Mouse (Mus musculus): ENCODE results near the gene Cyp8b1. TPM values are rescaled to one million over a fixed set of nuclear protein-coding genes. Genes with fewer than 3 reads are reported as not detected.

Gene Cyp8b1
- polyA plus RNA-seq, 1 experiment, result not detected

DNA sequence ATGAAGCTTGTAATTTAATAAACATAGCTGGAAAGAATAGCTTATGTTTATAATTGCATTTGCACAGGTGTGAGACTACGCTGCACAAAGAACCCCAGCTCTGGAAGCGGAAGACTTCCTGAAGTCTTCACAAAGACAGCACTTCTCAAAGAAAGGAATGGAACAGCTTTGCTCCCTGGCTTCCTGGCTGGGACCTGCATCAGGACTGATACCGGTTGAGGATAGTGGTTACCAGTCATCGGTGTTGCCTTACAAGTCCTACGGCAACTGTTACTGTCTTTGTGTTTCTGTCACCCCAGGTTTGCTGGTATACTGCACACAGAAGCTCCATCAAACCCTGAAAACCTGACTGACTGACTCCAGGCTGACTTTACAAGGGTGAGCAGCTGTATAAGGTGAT, 46.7 kb downstream of the Cyp8b1 start:
- DNase-seq, result no peak
- WGBS, result 93% methylated on average over 5 of the region's 5 CpGs
- H3K27ac ChIP-seq (ENCODE audit: insufficient read depth, low read length), result no peak overlapping the region
- H3K4me1 ChIP-seq (ENCODE audit: control insufficient read depth, insufficient read depth, low read length), result peaks cover 4% of the 10 kb centered on the region; the same call in 1 of the 2 replicates
- TF ChIP-seq CTCF (IDR thresholded peaks at IDR 0.05; ENCODE audit: borderline replicate concordance, insufficient read depth, low read depth, low read length), result no peak
- TF ChIP-seq POLR2A (IDR thresholded peaks at IDR 0.05; ENCODE audit: borderline replicate concordance, insufficient read depth, low read length), result no peak
- H3K4me3 ChIP-seq (replicated peaks; ENCODE audit: insufficient read depth, low read depth, low read length), result no peak overlapping the region
- no peaks in the 10 kb centered on the region for H3K27me3 ChIP-seq (ENCODE audit: control insufficient read depth, insufficient read depth, low read length)

DNA sequence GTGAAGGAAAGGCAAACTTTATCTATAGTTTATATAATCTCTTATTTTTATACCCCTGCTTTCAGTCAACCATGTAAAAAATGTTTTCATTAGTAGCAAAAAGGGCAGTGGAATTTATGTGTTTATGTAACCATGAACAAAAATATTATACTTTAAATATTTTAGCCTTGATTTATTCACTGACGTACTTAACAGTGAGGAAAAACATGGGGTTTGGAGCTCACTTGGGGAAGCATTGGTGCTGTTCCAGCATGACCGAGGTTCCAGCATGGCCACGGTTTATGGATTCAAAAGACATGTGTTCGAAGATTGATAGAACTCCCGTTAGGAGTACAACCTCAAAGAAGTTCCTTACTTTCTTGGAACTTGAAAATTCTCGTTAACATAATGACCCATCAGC, 47.9 kb downstream of the Cyp8b1 start:
- Histone ChIP-seq H3K4me3 (replicated peaks; ENCODE audit: insufficient read depth, low read depth, low read length) (no peak overlapping the region), H3K27ac (ENCODE audit: insufficient read depth, low read length) (no peak overlapping the region), H3K4me1 (ENCODE audit: control insufficient read depth, insufficient read depth, low read length) (peaks cover 4% of the 10 kb centered on the region; the same call in 1 of the 2 replicates), H3K27me3 (ENCODE audit: control insufficient read depth, insufficient read depth, low read length) (no peaks in the 10 kb centered on the region)
- no peak for TF ChIP-seq POLR2A (IDR thresholded peaks at IDR 0.05; ENCODE audit: borderline replicate concordance, insufficient read depth, low read length)
- TF ChIP-seq CTCF (IDR thresholded peaks at IDR 0.05; ENCODE audit: borderline replicate concordance, insufficient read depth, low read depth, low read length), result no peak
- WGBS, result 73% methylated on average over 6 of the region's 6 CpGs
- DNase-seq, result no peak

DNA sequence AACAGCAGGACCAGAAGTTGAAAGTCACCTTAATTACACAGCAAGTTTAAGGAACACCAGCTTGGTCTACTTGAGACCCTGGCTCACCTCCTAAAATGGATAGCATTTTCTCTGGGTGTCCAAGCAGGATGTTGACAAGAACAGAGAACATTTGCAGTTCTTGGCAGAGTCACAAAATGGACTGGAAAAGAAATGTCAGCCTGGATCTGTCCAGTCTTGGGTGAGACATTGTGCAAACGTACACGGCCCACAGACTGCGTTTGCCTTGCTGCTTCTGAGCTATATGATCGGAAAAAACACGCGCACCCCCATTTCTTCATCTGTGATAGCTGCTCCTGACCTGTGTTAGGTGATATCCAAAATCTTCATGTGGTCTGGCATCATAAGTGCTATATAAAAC, 48.5 kb downstream of the Cyp8b1 start:
- no peaks in the 10 kb centered on the region for H3K27me3 ChIP-seq (ENCODE audit: control insufficient read depth, insufficient read depth, low read length)
- WGBS, result 55% methylated on average over 6 of the region's 6 CpGs
- no peak overlapping the region for H3K27ac ChIP-seq (ENCODE audit: insufficient read depth, low read length)
- DNase-seq, result no peak
- peaks cover 4% of the 10 kb centered on the region; the same call in 1 of the 2 replicates for H3K4me1 ChIP-seq (ENCODE audit: control insufficient read depth, insufficient read depth, low read length)
- no peak overlapping the region for H3K4me3 ChIP-seq (replicated peaks; ENCODE audit: insufficient read depth, low read depth, low read length)
- TF ChIP-seq POLR2A (IDR thresholded peaks at IDR 0.05; ENCODE audit: borderline replicate concordance, insufficient read depth, low read length) (no peak), CTCF (IDR thresholded peaks at IDR 0.05; ENCODE audit: borderline replicate concordance, insufficient read depth, low read depth, low read length) (no peak)

DNA sequence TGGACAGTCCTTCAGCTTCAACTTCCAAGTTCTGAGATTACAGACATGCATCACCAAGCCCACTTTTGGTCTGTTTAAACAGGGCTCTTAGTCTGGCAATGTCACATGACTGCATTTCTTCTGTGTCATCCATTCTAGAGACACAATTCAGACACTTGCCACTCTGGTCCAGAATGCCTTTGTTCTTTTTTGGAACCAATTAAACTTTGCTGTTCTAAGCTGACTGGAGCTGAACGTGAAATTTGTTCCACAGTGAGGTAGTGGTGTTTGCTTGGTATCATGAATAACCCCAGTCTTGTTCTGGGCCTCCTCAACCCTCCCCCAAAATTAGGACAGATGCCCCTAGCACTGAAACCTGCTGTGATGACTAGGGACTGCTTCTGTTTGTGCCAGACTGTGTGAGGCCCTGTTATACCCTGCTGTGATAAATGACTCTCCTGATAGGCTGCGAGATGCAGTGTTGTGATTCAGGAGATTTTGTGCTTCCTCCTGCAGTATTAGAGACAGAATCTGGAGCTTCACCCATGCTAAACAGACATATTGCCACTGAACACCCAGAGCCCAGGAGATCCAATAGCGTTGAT, 50.6 kb downstream of the Cyp8b1 start:
- Histone ChIP-seq H3K4me1 (ENCODE audit: control insufficient read depth, insufficient read depth, low read length) (peaks cover 4% of the 10 kb centered on the region; the same call in 1 of the 2 replicates), H3K27me3 (ENCODE audit: control insufficient read depth, insufficient read depth, low read length) (no peaks in the 10 kb centered on the region), H3K27ac (ENCODE audit: insufficient read depth, low read length) (no peak overlapping the region), H3K4me3 (replicated peaks; ENCODE audit: insufficient read depth, low read depth, low read length) (no peak overlapping the region)
- DNase-seq, result no peak
- TF ChIP-seq CTCF (IDR thresholded peaks at IDR 0.05; ENCODE audit: borderline replicate concordance, insufficient read depth, low read depth, low read length) (no peak), POLR2A (IDR thresholded peaks at IDR 0.05; ENCODE audit: borderline replicate concordance, insufficient read depth, low read length) (no peak)
- WGBS, result 37% methylated on average over 3 of the region's 3 CpGs

DNA sequence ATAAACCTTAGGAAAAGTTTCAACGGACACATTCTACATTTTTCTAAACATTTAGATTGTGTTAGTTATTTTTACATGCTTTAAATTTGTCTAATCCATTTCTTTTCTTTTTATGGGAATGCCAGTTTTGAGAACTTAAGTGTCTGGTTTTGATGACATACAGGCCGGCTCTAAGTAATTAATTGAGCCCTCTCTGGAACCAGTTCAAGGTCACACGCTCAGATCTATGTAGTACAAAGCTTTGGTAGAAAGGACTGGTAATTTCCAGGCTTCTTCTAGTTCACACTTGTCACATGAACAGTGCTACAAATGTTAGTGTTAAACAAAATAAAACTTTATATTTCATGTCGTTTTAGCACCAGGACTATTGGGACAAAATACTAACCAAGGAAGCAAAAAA, 51.3 kb downstream of the Cyp8b1 start:
- 71% methylated on average over 4 of the region's 4 CpGs for WGBS
- peaks cover 4% of the 10 kb centered on the region; the same call in 1 of the 2 replicates for H3K4me1 ChIP-seq (ENCODE audit: control insufficient read depth, insufficient read depth, low read length)
- TF ChIP-seq POLR2A (IDR thresholded peaks at IDR 0.05; ENCODE audit: borderline replicate concordance, insufficient read depth, low read length) (no peak), CTCF (IDR thresholded peaks at IDR 0.05; ENCODE audit: borderline replicate concordance, insufficient read depth, low read depth, low read length) (no peak)

More for the DNA sequence above, 51.3 kb downstream of the Cyp8b1 start:
- H3K4me3 ChIP-seq (replicated peaks; ENCODE audit: insufficient read depth, low read depth, low read length), result no peak overlapping the region
- no peak for DNase-seq
- H3K27ac ChIP-seq (ENCODE audit: insufficient read depth, low read length), result no peak overlapping the region
- no peaks in the 10 kb centered on the region for H3K27me3 ChIP-seq (ENCODE audit: control insufficient read depth, insufficient read depth, low read length)

Other genes starting within 250 kb of the Cyp8b1 start
- gene Sec22c, start 210.8 kb downstream of the Cyp8b1 start, polyA plus RNA-seq (2012; rRNA removed), result 12.3 and 13.8 TPM in 2 replicates
- gene Ss18l2, start 206.0 kb downstream of the Cyp8b1 start, polyA plus RNA-seq (2012; rRNA removed), result 147 TPM in 2 replicates
- 130 and 145 TPM in 2 replicates for gene Nktr, start 197.1 kb downstream of the Cyp8b1 start, polyA plus RNA-seq (2012; rRNA removed)
- gene Zfp651, start 157.0 kb downstream of the Cyp8b1 start, polyA plus RNA-seq (2012; rRNA removed), result 67.9 and 68.5 TPM in 2 replicates
- gene Klhl40, start 138.7 kb downstream of the Cyp8b1 start, polyA plus RNA-seq (2012; rRNA removed), result 0.29 and 0.51 TPM in 2 replicates
- 43.9 and 46.5 TPM in 2 replicates for gene Hhatl, start 123.8 kb downstream of the Cyp8b1 start, polyA plus RNA-seq (2012; rRNA removed)
- 15.1 and 18.5 TPM in 2 replicates for gene Ccdc13, start 76.8 kb downstream of the Cyp8b1 start, polyA plus RNA-seq (2012; rRNA removed)
- gene Higd1a, start 57.9 kb downstream of the Cyp8b1 start, polyA plus RNA-seq (2012; rRNA removed), result 125 and 128 TPM in 2 replicates
- gene Ackr2, start 17.9 kb downstream of the Cyp8b1 start, polyA plus RNA-seq (2012; rRNA removed), result 0.05 and 0.16 TPM in 2 replicates
- gene Fam198a, start 34.7 kb upstream of the Cyp8b1 start, polyA plus RNA-seq (2012; rRNA removed), result 3.1 and 3.2 TPM in 2 replicates
- gene Pomgnt2, start 80.8 kb upstream of the Cyp8b1 start, polyA plus RNA-seq (2012; rRNA removed), result 41.0 and 43.5 TPM in 2 replicates
- gene Snrk, start 201.0 kb upstream of the Cyp8b1 start, polyA plus RNA-seq (2012; rRNA removed), result 323 and 380 TPM in 2 replicates

Data from cerebellum, adult 2 months (tissue).